Mouse (Mus musculus): ENCODE data around the gene Gpr146.

Gpr146 gene

DNA sequence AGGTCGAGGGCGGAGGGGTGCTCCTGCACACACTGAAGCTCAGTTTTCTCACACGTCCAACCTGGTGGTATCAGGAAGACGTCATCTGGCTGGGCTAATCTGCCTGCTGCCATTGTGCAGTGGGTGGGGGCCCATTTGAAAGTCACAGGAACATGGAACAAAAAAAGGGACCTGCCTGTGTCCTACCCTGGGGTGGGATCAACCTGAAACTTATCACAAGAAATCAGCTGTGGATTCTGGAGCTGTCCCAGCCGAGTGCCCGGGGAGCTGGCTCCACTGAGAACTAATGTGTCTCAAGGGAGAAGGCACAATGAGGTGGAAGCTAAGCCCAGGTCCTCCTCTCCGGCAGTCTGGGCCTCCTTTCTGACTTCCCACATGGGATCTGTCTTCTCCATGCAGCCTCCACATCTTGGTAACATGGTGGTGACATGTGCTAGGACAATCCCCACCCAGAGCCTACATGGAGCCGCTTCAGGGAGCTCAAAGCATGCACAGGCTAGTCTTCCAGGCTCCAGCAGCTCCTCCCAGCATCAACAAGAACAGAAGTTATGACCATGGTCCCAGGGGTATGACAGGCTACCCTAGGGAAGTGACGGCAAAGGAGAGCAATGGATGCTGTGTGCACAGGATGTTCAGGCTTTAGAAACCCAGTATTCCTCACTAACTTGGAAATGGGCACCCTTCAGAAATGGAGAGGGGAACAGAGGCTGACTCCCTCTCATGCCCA lies 56.5 kb downstream of the Gpr146 start:
- no peak for DNase-seq

- no peak for DNase-seq
Measured at GRCm38 (mm10) chr5:139434940-139435339, 57.4 kb downstream of the Gpr146 start.

- no peak for DNase-seq
Measured at GRCm38 (mm10) chr5:139437769-139438168, 60.3 kb downstream of the Gpr146 start.

GRCm38 (mm10) chr5:139438440-139438839 lies 60.9 kb downstream of the Gpr146 start:
- DNase-seq, result no peak

DNA sequence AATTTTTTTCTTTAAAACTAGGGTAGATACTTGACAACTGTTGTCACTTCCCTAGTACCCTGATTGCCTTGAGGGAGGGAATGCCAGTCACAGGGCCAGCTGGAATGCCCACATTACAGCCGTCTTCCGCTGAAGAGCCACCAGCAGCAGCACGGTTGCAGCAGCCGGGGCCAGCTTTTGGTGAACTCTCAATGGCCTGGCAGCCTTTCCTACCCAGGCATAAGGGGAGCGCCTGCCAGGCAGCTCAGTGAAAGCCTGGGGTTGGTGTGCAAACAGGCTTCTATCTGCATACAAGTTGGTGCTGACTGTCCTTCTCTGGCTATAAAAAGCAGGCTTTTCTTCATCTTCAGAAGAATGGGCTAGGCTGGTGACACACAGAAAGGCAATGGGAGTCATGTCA lies 63.0 kb downstream of the Gpr146 start:
- DNase-seq, result no peak

DNA sequence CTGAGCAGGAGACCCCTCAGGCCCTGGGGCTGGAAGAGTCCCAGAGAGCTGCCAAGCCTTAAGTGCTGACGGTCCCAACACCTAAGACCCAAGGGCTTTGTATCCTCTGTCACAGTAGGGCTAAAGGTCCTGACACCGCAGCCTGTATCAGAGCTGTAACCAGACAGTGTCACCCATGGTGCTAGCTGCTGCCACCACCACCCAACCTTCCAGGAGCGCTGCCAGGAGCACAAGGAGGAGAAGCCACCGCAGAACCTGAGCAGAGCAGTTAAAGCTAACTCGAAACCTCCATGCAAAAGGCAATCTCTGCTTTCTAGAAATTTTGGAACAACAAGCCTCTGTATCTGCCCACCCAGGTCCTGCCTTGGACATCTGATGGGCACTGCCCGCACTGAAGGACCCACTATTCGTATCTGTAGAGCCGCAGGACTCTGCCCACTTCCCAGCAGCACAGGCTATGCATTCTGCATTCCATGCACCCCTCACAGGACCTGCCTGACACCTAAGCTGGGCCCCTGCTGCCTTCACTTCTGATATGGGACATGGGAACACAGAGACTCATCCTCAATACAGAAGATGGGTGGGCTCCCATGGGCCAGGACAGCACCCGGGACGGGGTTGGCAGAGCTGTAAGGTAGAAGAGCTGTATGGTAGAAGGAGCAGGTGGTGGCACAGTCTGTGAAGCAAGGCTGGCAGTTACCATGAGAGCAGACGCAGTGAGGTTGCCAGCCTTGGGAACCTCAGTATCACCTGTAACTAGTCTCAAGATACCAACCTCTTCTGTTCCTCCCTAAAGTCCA lies 63.6 kb downstream of the Gpr146 start:
- DNase-seq, result no peak

DNA sequence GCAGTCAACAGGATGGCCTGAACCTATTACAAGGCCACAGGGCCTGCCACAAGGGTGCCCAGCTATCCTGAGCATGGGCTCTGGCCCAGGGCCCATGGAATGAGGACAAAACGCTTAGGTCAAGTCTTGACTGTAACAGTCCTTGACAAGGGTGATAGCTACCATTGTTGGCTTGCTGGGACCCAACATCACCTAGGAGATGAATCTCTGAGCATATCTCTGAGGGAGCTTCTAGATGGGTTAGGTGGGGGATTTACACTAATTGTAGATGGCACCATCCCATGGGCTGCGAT lies 64.2 kb downstream of the Gpr146 start:
- DNase-seq, result no peak

DNA sequence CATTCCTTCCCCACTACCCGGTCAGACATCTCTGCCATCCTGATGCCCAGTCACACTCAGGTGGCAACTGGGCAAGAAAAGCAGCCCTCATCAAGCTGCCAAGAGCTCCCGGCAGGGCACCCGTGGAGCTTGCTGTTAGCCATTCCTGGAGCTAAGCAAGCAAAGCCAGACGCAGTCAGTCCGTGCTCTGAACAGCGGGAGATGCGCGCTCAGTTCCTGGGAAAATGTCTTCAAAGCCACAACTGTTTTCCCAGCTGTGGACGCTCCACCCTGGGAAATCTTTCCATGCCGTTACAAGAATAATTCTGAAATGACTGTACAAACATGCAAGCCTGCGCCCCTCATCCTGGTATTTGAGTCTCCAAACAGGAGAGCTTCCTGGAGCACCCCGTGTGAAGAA lies 64.9 kb downstream of the Gpr146 start:
- no peak for DNase-seq

DNA sequence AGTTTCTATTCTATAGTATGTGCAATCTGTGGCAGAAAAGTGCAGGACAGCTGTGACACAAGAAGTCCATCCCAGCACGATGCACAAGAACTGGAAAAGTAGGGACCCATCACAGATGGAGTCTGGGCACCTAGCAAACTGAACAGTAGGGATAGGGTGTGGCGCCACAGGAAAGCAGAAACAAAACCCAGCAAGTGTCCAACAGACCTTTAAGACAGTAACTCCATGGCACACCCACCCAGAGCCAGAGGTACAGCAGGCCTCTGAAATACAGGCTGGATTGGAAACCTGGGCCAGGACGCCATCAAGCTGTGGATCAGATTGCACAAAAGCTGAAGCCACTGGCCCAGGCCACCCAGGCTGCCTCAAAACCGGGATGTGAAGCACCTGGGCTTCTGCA lies 65.5 kb downstream of the Gpr146 start:
- DNase-seq, result no peak

- DNase-seq, result no peak
Measured at GRCm38 (mm10) chr5:139445258-139445657, 67.8 kb downstream of the Gpr146 start.

Measured in kidney, adult 11 months (tissue).